Mouse (Mus musculus) forelimb bud, embryonic 11.5 days (tissue): ENCODE results near the gene Cfap70.

ENCODE experiments used
- DNase-seq: peaks from one replicate; pipeline ENCODE4 v3.0.0-alpha.2; 2012; ENCODE audit warnings: low read depth, low spot score

Gene Cfap70

GRCm38 (mm10) chr14:20345885-20346284, 106.1 kb downstream of the Cfap70 start:
- no peak for DNase-seq
